Mouse (Mus musculus) lung, postnatal 14 days (tissue): Measurements from ENCODE around the gene Vmn2r3.
"Not testable (repeated sequence)": the region's sequence is repeated elsewhere in the genome, so short reads cannot be mapped to it uniquely, and the experiment has no call there.

ENCODE experiments used
- DNase-seq: peaks from one replicate; pipeline ENCODE4 v3.0.0; 2021

Vmn2r3 gene

DNA sequence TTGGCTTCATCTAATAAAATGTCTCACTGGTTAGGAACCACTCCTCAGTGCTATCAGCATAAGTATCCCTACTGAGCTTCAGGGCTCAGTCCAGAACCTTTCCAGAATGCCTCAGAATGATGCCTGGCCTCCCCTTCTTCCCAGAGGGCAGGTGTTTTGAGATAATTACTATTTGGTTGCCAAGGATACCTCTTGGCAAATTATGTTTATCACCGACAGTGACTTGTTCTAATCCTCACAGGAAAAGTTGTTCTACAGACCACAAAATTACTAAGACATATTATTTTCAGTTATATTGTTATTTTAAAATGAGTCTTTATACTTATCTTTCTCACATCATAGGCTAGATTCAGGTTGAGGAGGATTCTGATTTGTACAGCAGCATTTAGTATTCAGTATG lies at the start of gene Vmn2r3:
Vmn2r3 (minus strand) TSS at position 101 of the 400 bp plus-strand sequence.
- DNase-seq: no peak

DNA sequence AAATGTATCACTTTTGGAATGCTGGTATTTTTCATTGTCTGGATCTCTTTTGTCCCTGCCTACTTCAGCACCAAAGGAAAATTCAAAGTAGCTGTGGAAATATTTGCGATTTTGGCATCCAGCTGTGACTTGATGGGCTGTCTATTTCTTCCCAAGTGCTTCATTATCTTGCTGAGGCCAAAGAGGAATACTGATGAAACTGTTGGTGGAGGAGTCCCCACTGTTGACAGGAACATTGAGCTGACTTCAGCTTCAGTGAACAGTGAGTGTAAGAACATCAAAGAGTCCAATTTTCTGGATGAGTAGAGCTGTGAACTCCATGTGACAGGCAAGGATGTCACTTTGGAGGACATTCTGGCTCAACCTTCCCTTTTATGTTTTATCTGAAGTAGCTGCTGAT lies 43.0 kb upstream of the Vmn2r3 start:
- DNase-seq: no peak

DNA sequence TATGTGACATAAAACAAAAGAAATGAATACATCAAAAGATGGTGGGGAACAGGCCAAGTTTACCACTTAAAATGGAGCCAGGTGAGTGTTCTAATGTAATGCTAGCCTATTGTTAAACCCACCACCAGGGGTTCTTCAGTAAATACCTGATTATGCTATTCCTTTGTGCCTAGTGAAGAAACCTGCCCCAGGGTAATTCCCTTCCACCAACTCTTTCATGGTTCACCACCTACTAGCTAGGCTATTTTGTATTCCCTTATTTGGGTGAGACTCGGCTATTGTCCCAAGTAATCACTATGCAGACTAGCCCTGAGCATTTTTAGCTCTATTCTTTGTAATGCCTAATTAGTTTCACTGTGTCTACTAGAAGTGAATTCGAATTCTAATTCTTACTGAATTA lies 32.3 kb upstream of the Vmn2r3 start:
- no peak for DNase-seq

DNA sequence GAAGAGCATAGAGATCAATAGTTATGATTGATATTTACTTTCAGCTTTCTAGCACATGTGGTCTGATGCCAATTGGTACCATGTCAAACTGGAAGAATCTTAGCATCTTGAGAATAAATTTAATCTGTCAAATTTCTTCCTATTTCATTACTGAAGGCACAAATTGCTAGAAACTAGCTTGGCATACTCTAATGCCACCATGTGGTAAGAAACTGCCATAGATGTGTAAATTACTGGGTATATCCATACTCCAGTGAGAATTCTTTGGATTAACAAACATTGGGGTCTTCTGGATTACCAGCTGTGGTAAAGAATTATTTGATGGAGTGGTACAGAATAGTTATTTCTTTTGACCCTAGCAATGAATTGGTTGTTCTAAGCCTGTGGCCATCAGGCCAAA lies 17.3 kb upstream of the Vmn2r3 start:
- no peak for DNase-seq

GRCm38 (mm10) chr3:64265762-64266112 lies 23.8 kb downstream of the Vmn2r3 start:
- no peak for DNase-seq

- not testable (repeated sequence) for DNase-seq
Measured at GRCm38 (mm10) chr3:64265056-64265761, 24.3 kb downstream of the Vmn2r3 start.

- no peak for DNase-seq
Measured at GRCm38 (mm10) chr3:64259582-64259981, 29.9 kb downstream of the Vmn2r3 start.

DNA sequence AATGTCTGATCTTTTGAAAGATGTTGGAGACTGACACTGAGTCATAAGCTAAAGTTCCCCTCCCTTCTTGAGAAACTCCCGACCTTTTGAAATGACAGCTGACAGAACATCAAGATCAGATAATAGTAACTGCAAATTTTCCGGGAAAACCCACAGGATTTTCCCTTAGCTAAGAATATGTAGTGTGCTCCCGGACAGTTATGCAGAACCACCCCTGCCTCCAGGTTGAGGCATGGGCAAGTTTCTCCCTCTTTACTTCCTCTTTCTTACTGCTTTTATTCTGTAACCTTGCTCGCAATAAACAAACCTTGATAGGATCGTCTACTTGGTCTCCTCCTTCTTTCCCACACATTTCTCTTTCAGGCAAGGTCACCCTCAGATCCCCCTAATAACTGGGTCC lies 37.9 kb downstream of the Vmn2r3 start:
- no peak for DNase-seq

GRCm38 (mm10) chr3:64250461-64250860 lies 39.0 kb downstream of the Vmn2r3 start:
- not testable (repeated sequence) for DNase-seq

- DNase-seq: not testable (repeated sequence)
Measured at GRCm38 (mm10) chr3:64235459-64235858, 54.0 kb downstream of the Vmn2r3 start.

GRCm38 (mm10) chr3:64233655-64234054 lies 55.9 kb downstream of the Vmn2r3 start:
- not testable (repeated sequence) for DNase-seq

- no peak for DNase-seq
Measured at GRCm38 (mm10) chr3:64227243-64227642, 62.3 kb downstream of the Vmn2r3 start.
